Mouse (Mus musculus): ENCODE data around the gene Duox2. TPM values are rescaled to one million over a fixed set of nuclear protein-coding genes. Genes with fewer than 3 reads are reported as not detected.

Duox2 gene
- polyA plus RNA-seq, 1 experiment from 2014 or later, result not detected

- no peak overlapping the region for H3K9ac ChIP-seq (replicated peaks; ENCODE audit: low read length)
- under 1% methylated on average over 48 of the region's 48 CpGs for WGBS
Measured at GRCm38 (mm10) chr2:122301081-122301920, 3.1 kb upstream of the Duox2 start.

GRCm38 (mm10) chr2:122300656-122301020, 2.4 kb upstream of the Duox2 start:
- ATAC-seq (replicated peaks; ENCODE audit: insufficient number of reproducible peaks, low FRiP score, low TSS enrichment, low read depth) (no peak), DNase-seq (ENCODE audit: low spot score) (no peak)
- no peaks in the 10 kb centered on the region for H3K9me3 ChIP-seq (replicated peaks; ENCODE audit: control insufficient read depth, low read length)
- no peak overlapping the region for H3K4me2 ChIP-seq (ENCODE audit: low read depth, low read length)
- peaks cover 70% of the 10 kb centered on the region for H3K27me3 ChIP-seq (ENCODE audit: control insufficient read depth, insufficient read depth, low read length)
- peaks cover 4% of the 10 kb centered on the region; the same call in 1 of the 2 replicates for H3K4me1 ChIP-seq (ENCODE audit: control insufficient read depth, insufficient read depth, low read length)
- no peaks in the 10 kb centered on the region for H3K36me3 ChIP-seq (replicated peaks; ENCODE audit: control insufficient read depth, insufficient read depth, low read depth, low read length)
- 6% methylated on average over 14 of the region's 14 CpGs for WGBS
- H3K4me3 ChIP-seq (ENCODE audit: low read depth, low read length), result no peak overlapping the region
- no peak overlapping the region for H3K27ac ChIP-seq (replicated peaks; ENCODE audit: low read depth, low read length)
- no peak overlapping the region for H3K9ac ChIP-seq (replicated peaks; ENCODE audit: low read length)

More at GRCm38 (mm10) chr2:122301081-122301920, 3.1 kb upstream of the Duox2 start:
- ATAC-seq (replicated peaks; ENCODE audit: insufficient number of reproducible peaks, low FRiP score, low TSS enrichment, low read depth) (no peak; the same call in 1 of the 2 replicates), DNase-seq (ENCODE audit: low spot score) (peak; percentile 21)
- Histone ChIP-seq H3K36me3 (replicated peaks; ENCODE audit: control insufficient read depth, insufficient read depth, low read depth, low read length) (no peaks in the 10 kb centered on the region), H3K4me3 (ENCODE audit: low read depth, low read length) (peak overlapping the region; percentile 26), H3K27me3 (ENCODE audit: control insufficient read depth, insufficient read depth, low read length) (peaks cover 67% of the 10 kb centered on the region), H3K27ac (replicated peaks; ENCODE audit: low read depth, low read length) (no peak overlapping the region), H3K9me3 (replicated peaks; ENCODE audit: control insufficient read depth, low read length) (no peaks in the 10 kb centered on the region), H3K4me2 (ENCODE audit: low read depth, low read length) (peak overlapping the region; percentile 32), H3K4me1 (ENCODE audit: control insufficient read depth, insufficient read depth, low read length) (peaks cover 4% of the 10 kb centered on the region; the same call in 1 of the 2 replicates)

- Histone ChIP-seq H3K9me3 (replicated peaks; ENCODE audit: control insufficient read depth, low read length) (no peaks in the 10 kb centered on the region), H3K9ac (replicated peaks; ENCODE audit: low read length) (no peak overlapping the region), H3K4me3 (ENCODE audit: low read depth, low read length) (no peak overlapping the region), H3K4me2 (ENCODE audit: low read depth, low read length) (no peak overlapping the region), H3K27ac (replicated peaks; ENCODE audit: low read depth, low read length) (no peak overlapping the region), H3K4me1 (ENCODE audit: control insufficient read depth, insufficient read depth, low read length) (peaks cover 4% of the 10 kb centered on the region; the same call in 1 of the 2 replicates), H3K36me3 (replicated peaks; ENCODE audit: control insufficient read depth, insufficient read depth, low read depth, low read length) (no peaks in the 10 kb centered on the region), H3K27me3 (ENCODE audit: control insufficient read depth, insufficient read depth, low read length) (peaks cover 71% of the 10 kb centered on the region)
- ATAC-seq (replicated peaks; ENCODE audit: insufficient number of reproducible peaks, low FRiP score, low TSS enrichment, low read depth) (no peak), DNase-seq (ENCODE audit: low spot score) (no peak)
- WGBS, result 9% methylated on average over 14 of the region's 14 CpGs
Measured at GRCm38 (mm10) chr2:122299911-122300655, 1.8 kb upstream of the Duox2 start.

- Histone ChIP-seq H3K27me3 (ENCODE audit: control insufficient read depth, insufficient read depth, low read length) (peaks cover 75% of the 10 kb centered on the region), H3K4me2 (ENCODE audit: low read depth, low read length) (peak within 1 kb of the TSS; percentile 37), H3K4me1 (ENCODE audit: control insufficient read depth, insufficient read depth, low read length) (peaks cover 4% of the 10 kb centered on the region; the same call in 1 of the 2 replicates), H3K9ac (replicated peaks; ENCODE audit: low read length) (no peak within 1 kb of the TSS; the same call in 1 of the 2 replicates), H3K9me3 (replicated peaks; ENCODE audit: control insufficient read depth, low read length) (no peaks in the 10 kb centered on the region), H3K4me3 (ENCODE audit: low read depth, low read length) (peak within 1 kb of the TSS; percentile 17; the same call in 1 of the 2 replicates), H3K27ac (replicated peaks; ENCODE audit: low read depth, low read length) (no peak within 1 kb of the TSS), H3K36me3 (replicated peaks; ENCODE audit: control insufficient read depth, insufficient read depth, low read depth, low read length) (no peaks in the 10 kb centered on the region)
- under 1% methylated on average over 43 of the region's 43 CpGs for WGBS
- no peak for ATAC-seq (replicated peaks; ENCODE audit: insufficient number of reproducible peaks, low FRiP score, low TSS enrichment, low read depth)
- peak; percentile 43 for DNase-seq (ENCODE audit: low spot score)
Measured at GRCm38 (mm10) chr2:122298596-122299490, 594 bp upstream of the Duox2 start, which contains the start of gene Duoxa2. Gene Duoxa2, plus strand, starts transcription at chr2:122298900.

- peaks cover 66% of the 10 kb centered on the region for H3K27me3 ChIP-seq (ENCODE audit: control insufficient read depth, insufficient read depth, low read length)
- H3K9ac ChIP-seq (replicated peaks; ENCODE audit: low read length), result no peak overlapping the region
- H3K27ac ChIP-seq (replicated peaks; ENCODE audit: low read depth, low read length), result no peak overlapping the region
- ATAC-seq (replicated peaks; ENCODE audit: insufficient number of reproducible peaks, low FRiP score, low TSS enrichment, low read depth) (no peak), DNase-seq (ENCODE audit: low spot score) (peak; percentile 42)
- WGBS, result under 1% methylated on average over 35 of the region's 35 CpGs
- peak overlapping the region; percentile 6; the same call in 1 of the 2 replicates for H3K4me3 ChIP-seq (ENCODE audit: low read depth, low read length)
- H3K36me3 ChIP-seq (replicated peaks; ENCODE audit: control insufficient read depth, insufficient read depth, low read depth, low read length), result no peaks in the 10 kb centered on the region
- peak overlapping the region; percentile 10; the same call in 1 of the 2 replicates for H3K4me2 ChIP-seq (ENCODE audit: low read depth, low read length)
- H3K4me1 ChIP-seq (ENCODE audit: control insufficient read depth, insufficient read depth, low read length), result peaks cover 4% of the 10 kb centered on the region; the same call in 1 of the 2 replicates
- no peaks in the 10 kb centered on the region for H3K9me3 ChIP-seq (replicated peaks; ENCODE audit: control insufficient read depth, low read length)
Measured at GRCm38 (mm10) chr2:122297271-122298095, 766 bp downstream of the Duox2 start.

- Histone ChIP-seq H3K27me3 (ENCODE audit: control insufficient read depth, insufficient read depth, low read length) (peaks cover 43% of the 10 kb centered on the region), H3K4me1 (ENCODE audit: control insufficient read depth, insufficient read depth, low read length) (peaks cover 4% of the 10 kb centered on the region; the same call in 1 of the 2 replicates), H3K4me2 (ENCODE audit: low read depth, low read length) (no peak overlapping the region), H3K9ac (replicated peaks; ENCODE audit: low read length) (no peak overlapping the region), H3K9me3 (replicated peaks; ENCODE audit: control insufficient read depth, low read length) (no peaks in the 10 kb centered on the region), H3K27ac (replicated peaks; ENCODE audit: low read depth, low read length) (no peak overlapping the region), H3K36me3 (replicated peaks; ENCODE audit: control insufficient read depth, insufficient read depth, low read depth, low read length) (no peaks in the 10 kb centered on the region), H3K4me3 (ENCODE audit: low read depth, low read length) (no peak overlapping the region)
- ATAC-seq (replicated peaks; ENCODE audit: insufficient number of reproducible peaks, low FRiP score, low TSS enrichment, low read depth), result no peak
- WGBS, result 4% methylated on average over 7 of the region's 7 CpGs
- DNase-seq (ENCODE audit: low spot score), result peak; percentile 43
Measured at GRCm38 (mm10) chr2:122294916-122295315, 3.3 kb downstream of the Duox2 start.

GRCm38 (mm10) chr2:122286137-122286536, 12.1 kb downstream of the Duox2 start:
- H3K9me3 ChIP-seq (replicated peaks; ENCODE audit: control insufficient read depth, low read length), result no peaks in the 10 kb centered on the region
- no peak overlapping the region for H3K4me3 ChIP-seq (ENCODE audit: low read depth, low read length)
- ATAC-seq (replicated peaks; ENCODE audit: insufficient number of reproducible peaks, low FRiP score, low TSS enrichment, low read depth) (no peak), DNase-seq (ENCODE audit: low spot score) (no peak)
- no peak overlapping the region for H3K27ac ChIP-seq (replicated peaks; ENCODE audit: low read depth, low read length)
- no peak overlapping the region for H3K4me2 ChIP-seq (ENCODE audit: low read depth, low read length)
- H3K9ac ChIP-seq (replicated peaks; ENCODE audit: low read length), result no peak overlapping the region
- H3K27me3 ChIP-seq (ENCODE audit: control insufficient read depth, insufficient read depth, low read length), result no peaks in the 10 kb centered on the region
- H3K4me1 ChIP-seq (ENCODE audit: control insufficient read depth, insufficient read depth, low read length), result no peaks in the 10 kb centered on the region
- WGBS, result 74% methylated on average over 7 of the region's 7 CpGs
- no peaks in the 10 kb centered on the region for H3K36me3 ChIP-seq (replicated peaks; ENCODE audit: control insufficient read depth, insufficient read depth, low read depth, low read length)

Data from embryonic facial prominence, embryonic 11.5 days (tissue).